Mouse (Mus musculus) neural tube, embryonic 11.5 days (tissue): Measurements from ENCODE around the gene Serpinb6b. TPM values are rescaled to one million over a fixed set of nuclear protein-coding genes. Genes with fewer than 3 reads are reported as not detected.
"Not testable (repeated sequence)": the region's sequence is repeated elsewhere in the genome, so short reads cannot be mapped to it uniquely, and the experiment has no call there.

ENCODE experiments used
- ATAC-seq: fragments of 200-750 bp; cut with Nextera tagmentation; 2 replicates; pipeline ENCODE4 v1.8.0; 2017; ENCODE audit warnings: moderate number of reproducible peaks, mild to moderate bottlenecking, moderate TSS enrichment, moderate library complexity; ENCODE audit not compliant: insufficient read depth, low FRiP score, low TSS enrichment
- DNase-seq: peaks from one replicate; pipeline ENCODE4 v3.0.0-alpha.2; 2015; ENCODE audit warnings: low spot score
- H3K27ac ChIP-seq: fragments of 300-500 bp; sonication (generic); 2 replicates; pipeline ENCODE4 v1.5.1; 2014; ENCODE audit warnings: low read depth, mild to moderate bottlenecking, low read length
- H3K27me3 ChIP-seq: fragments of 300-500 bp; sonication (generic); 2 replicates; pipeline ENCODE4 v1.6.1; 2014; ENCODE audit warnings: mild to moderate bottlenecking, low read length, mixed read lengths; ENCODE audit not compliant: control insufficient read depth, insufficient read depth
- H3K36me3 ChIP-seq: fragments of 300-500 bp; sonication (generic); 2 replicates; pipeline ENCODE4 v1.6.1; 2014; ENCODE audit warnings: mild to moderate bottlenecking, low read length, moderate library complexity, mixed read lengths; ENCODE audit not compliant: control insufficient read depth, insufficient read depth
- H3K4me1 ChIP-seq: fragments of 300-500 bp; sonication (generic); 2 replicates; pipeline ENCODE4 v1.6.1; 2014; ENCODE audit warnings: low read length, mixed read lengths; ENCODE audit not compliant: control insufficient read depth, insufficient read depth
- H3K4me2 ChIP-seq: fragments of 300-500 bp; sonication (generic); 2 replicates; pipeline ENCODE4 v1.6.1; 2014; ENCODE audit warnings: low read depth, mild to moderate bottlenecking, moderate library complexity
- H3K4me3 ChIP-seq: fragments of 300-500 bp; sonication (generic); 2 replicates; pipeline ENCODE4 v1.5.1; 2014; ENCODE audit warnings: low read depth, low read length
- H3K9ac ChIP-seq: fragments of 300-500 bp; sonication (generic); 2 replicates; pipeline ENCODE4 v1.6.1; 2014; ENCODE audit warnings: mild to moderate bottlenecking, low read length
- H3K9me3 ChIP-seq: fragments of 300-500 bp; sonication (generic); 2 replicates; pipeline ENCODE4 v1.6.1; 2016; ENCODE audit warnings: low read length; ENCODE audit not compliant: control insufficient read depth
- WGBS: fragments of 180-500 bp; shearing (Covaris S2); extraction: QIAGEN DNeasy Blood & Tissue Kit; methylation state at CpG from one replicate; pipeline ENCODE4 v1.1.7; 2014; 5-methylcytosine and 5-hydroxymethylcytosine counted together
- polyA plus RNA-seq: library from polyadenylated mRNA; unstranded; fragments of >200 nt; fragmentation: Nextera tagmentation; extraction: Ambion mirVana; gene quantifications from 2 replicates; pipeline ENCODE4 v1.2.1, GENCODE M21; 2014

Gene Serpinb6b
- polyA plus RNA-seq, 1 experiment from 2014 or later: 0.31 TPM

GRCm38 (mm10) chr13:32939191-32939590 lies 25.8 kb upstream of the Serpinb6b start:
- not testable (repeated sequence) for H3K4me2 ChIP-seq, H3K27ac ChIP-seq, H3K27me3 ChIP-seq, H3K9ac ChIP-seq, DNase-seq, H3K4me1 ChIP-seq, H3K36me3 ChIP-seq, H3K9me3 ChIP-seq, H3K4me3 ChIP-seq, ATAC-seq
- WGBS: 82% methylated on average over 3 of the region's 3 CpGs

DNA sequence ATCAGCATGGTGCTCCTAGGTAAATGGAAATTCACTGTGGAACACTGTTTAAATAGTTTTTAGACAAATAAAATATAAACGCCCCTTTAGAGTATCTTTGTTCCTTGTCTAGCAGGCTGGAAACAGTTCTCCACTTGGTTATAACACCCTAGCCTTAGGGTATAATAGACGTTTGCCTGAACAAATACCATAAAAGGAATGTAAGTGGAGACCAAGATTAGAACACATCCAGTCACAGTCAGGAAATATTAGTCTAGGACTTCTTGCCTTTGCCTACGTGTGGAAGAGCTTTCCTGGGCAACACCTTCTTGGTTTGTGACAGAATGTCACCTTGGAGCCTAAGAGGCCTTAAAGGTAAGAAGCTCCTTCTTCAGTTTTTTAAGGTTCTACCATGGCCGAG lies 8.5 kb upstream of the Serpinb6b start:
- ATAC-seq (no peak), DNase-seq (no peak)
- Histone ChIP-seq H3K4me3 (no peak overlapping the region), H3K27me3 (no peaks in the 10 kb centered on the region), H3K9me3 (no peaks in the 10 kb centered on the region), H3K4me1 (no peaks in the 10 kb centered on the region), H3K36me3 (no peaks in the 10 kb centered on the region), H3K27ac (no peak overlapping the region), H3K4me2 (no peak overlapping the region), H3K9ac (no peak overlapping the region)
- WGBS: 75% methylated on average over 4 of the region's 4 CpGs

- Histone ChIP-seq H3K4me3 (no peak overlapping the region), H3K27ac (no peak overlapping the region), H3K4me1 (no peaks in the 10 kb centered on the region), H3K4me2 (no peak overlapping the region), H3K9me3 (no peaks in the 10 kb centered on the region), H3K9ac (no peak overlapping the region), H3K27me3 (no peaks in the 10 kb centered on the region), H3K36me3 (no peaks in the 10 kb centered on the region)
- ATAC-seq (no peak), DNase-seq (no peak)
- WGBS: 84% methylated on average over 4 of the region's 4 CpGs
Observed at GRCm38 (mm10) chr13:32957917-32958316, 7.1 kb upstream of the Serpinb6b start.

- H3K4me2 ChIP-seq, H3K27ac ChIP-seq, ATAC-seq, DNase-seq, H3K4me1 ChIP-seq, H3K4me3 ChIP-seq, H3K36me3 ChIP-seq, H3K9me3 ChIP-seq, H3K27me3 ChIP-seq, H3K9ac ChIP-seq: not testable (repeated sequence)
- 89% methylated on average over 7 of the region's 7 CpGs for WGBS
Observed at GRCm38 (mm10) chr13:32958521-32958920, 6.5 kb upstream of the Serpinb6b start.

DNA sequence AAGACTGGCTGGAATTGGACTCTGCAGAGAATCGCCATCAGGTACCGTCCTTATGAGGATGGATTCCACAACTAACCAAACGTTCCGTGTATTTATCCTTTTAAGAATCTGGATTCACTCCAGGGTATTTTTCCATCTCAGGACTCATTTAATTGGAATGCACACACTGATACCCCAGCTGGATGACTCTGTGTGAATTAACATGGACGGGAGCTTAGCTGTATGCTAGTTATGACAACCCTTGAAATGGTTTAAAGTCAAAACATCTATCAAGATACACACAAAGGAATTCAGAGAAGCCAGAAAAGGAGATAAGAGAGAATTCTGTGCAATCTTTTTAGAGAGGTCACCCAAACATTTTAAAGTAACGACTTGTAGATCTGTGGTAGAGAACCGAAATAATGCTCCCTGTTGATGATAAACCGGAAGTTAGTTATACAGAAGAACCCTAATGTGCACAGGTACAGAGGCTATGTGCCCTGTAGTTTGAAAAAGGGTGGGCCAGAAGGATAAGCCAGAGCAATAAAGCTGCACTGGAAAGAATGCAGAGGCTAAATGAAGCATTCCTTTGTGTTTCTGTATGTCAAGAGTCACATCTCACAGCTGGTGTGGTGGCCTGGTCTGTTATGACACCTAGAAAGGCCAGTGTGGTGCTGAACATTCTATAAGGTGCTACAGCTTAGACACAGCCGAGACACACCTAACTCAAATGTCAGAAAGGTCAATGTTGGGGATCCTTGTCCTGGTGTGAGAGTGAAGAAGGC lies 837 bp upstream of the Serpinb6b start:
- H3K27ac ChIP-seq: no peak overlapping the region
- no peaks in the 10 kb centered on the region for H3K9me3 ChIP-seq
- no peak overlapping the region for H3K9ac ChIP-seq
- no peak overlapping the region for H3K4me2 ChIP-seq
- no peak for ATAC-seq
- DNase-seq: no peak
- WGBS: 92% methylated on average over 9 of the region's 9 CpGs
- no peaks in the 10 kb centered on the region for H3K27me3 ChIP-seq
- H3K4me3 ChIP-seq: no peak overlapping the region
- no peaks in the 10 kb centered on the region for H3K36me3 ChIP-seq
- no peaks in the 10 kb centered on the region for H3K4me1 ChIP-seq

DNA sequence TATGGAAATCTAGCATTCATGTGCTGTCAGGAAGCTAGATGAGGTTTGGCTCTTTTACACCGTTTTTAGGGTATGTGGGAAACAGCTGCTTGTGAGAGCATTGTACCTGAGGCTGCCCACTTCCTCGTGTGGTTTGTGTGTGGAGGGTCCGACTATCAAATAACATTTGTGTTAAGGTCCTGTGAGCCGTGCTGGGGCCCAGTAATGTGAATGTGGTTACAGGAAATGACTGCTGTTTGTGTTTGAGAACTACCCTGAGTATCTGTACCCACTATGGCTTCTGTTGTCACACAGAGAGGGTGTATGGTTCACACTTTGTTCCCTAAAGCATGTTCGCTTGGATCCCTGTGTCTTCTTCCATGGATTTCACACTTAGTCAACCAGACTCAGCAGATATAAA lies 1.1 kb downstream of the Serpinb6b start:
- Histone ChIP-seq H3K36me3 (no peaks in the 10 kb centered on the region), H3K4me3 (no peak overlapping the region), H3K27ac (no peak overlapping the region), H3K4me2 (no peak overlapping the region), H3K4me1 (no peaks in the 10 kb centered on the region), H3K27me3 (no peaks in the 10 kb centered on the region), H3K9me3 (no peaks in the 10 kb centered on the region), H3K9ac (no peak overlapping the region)
- ATAC-seq: no peak
- DNase-seq: no peak
- 78% methylated on average over 5 of the region's 5 CpGs for WGBS

DNA sequence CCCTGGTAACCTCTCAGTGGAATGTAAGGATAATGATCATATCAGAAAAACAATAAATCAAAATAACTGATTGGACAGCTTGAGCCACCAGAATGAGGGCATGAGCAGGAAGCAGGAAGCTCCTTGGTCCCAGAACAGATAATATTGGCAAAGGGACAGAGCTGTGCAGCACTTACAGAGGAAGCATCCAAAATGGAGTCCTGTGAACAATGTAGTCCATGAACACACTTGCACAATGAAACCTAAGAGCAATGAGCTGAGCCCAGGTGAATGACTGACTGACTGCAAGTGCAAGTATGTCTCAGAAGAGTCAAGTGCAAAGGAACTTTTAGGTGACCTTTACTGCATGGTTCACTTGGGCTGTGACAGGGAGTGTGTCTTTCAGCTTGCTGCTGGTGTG lies 2.2 kb downstream of the Serpinb6b start:
- Histone ChIP-seq H3K4me2 (no peak overlapping the region), H3K9ac (no peak overlapping the region), H3K27me3 (no peaks in the 10 kb centered on the region), H3K4me3 (no peak overlapping the region), H3K9me3 (no peaks in the 10 kb centered on the region), H3K4me1 (no peaks in the 10 kb centered on the region), H3K36me3 (no peaks in the 10 kb centered on the region), H3K27ac (no peak overlapping the region)
- ATAC-seq (no peak), DNase-seq (no peak)

DNA sequence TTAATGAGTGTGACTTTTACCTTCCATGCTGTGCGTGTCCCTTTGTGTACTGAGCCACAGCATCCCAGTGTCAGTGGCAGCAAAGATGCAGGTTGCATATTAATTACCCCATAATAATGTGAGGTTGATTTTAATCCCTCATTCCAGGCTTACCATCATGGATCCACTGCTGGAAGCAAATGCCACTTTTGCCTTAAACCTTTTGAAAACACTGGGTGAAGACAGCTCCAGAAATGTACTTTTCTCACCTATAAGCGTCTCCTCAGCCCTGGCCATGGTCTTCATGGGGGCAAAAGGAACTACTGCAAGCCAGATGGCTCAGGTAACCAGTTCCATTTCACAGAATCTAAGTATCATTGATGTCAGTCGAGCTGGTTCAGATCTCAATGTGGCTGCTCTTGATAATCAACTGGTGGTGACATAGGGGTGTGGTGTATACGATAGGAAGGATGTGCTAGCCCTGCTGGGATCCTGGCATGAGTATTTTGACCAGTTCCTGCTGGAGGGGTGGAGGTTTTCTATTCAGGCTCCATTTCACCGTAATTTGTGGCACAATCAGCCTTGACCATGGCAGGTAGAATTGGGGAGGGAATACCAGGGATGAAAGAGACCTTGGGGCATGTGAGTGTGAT lies 3.5 kb downstream of the Serpinb6b start:
- Histone ChIP-seq H3K36me3 (no peaks in the 10 kb centered on the region), H3K9ac (no peak overlapping the region), H3K4me1 (no peaks in the 10 kb centered on the region), H3K9me3 (no peaks in the 10 kb centered on the region), H3K27ac (no peak overlapping the region), H3K27me3 (no peaks in the 10 kb centered on the region), H3K4me3 (no peak overlapping the region), H3K4me2 (no peak overlapping the region)
- WGBS: 83% methylated on average over 5 of the region's 5 CpGs
- ATAC-seq (no peak), DNase-seq (no peak)

DNA sequence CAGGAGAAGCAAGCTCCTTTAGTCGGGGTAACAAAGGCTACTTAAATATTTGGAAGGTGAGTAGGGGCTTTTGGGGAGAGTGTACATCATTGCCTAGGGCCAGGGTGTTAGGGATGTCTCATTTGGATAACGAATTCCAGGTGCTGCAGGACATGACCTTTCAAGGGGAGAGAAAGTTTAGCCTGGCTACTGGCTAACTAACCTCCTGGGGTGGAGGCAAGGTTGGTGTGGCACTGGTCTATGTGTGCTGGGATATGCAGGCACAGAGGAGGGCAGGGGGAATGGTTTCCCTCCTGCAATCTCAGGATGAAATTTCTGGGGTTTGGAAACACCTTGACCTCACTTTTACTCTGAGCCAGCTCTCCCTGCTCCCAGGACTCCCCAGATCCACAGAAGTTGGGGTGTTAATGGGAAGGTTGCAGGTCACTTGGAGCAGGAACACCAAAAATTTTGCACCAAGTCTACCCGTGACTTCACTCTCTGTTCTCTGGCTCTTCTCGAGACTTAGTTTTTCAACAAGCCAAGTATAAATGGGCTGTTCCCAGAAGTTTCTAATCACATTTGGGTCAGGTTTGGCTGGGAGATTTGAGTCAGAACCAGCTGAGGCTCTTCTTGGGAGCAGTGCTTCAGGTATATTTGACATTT lies 4.1 kb downstream of the Serpinb6b start:
- Histone ChIP-seq H3K36me3 (no peaks in the 10 kb centered on the region), H3K27me3 (no peaks in the 10 kb centered on the region), H3K4me1 (no peaks in the 10 kb centered on the region), H3K27ac (no peak overlapping the region), H3K4me2 (no peak overlapping the region), H3K9ac (no peak overlapping the region), H3K9me3 (no peaks in the 10 kb centered on the region), H3K4me3 (no peak overlapping the region)
- ATAC-seq (no peak), DNase-seq (no peak)
- 71% methylated on average over 4 of the region's 4 CpGs for WGBS
